Mouse (Mus musculus): ENCODE measurements around the gene Spink4.
A peak's percentile ranks its signal among the peaks of the same experiment; 100 is the strongest.

Spink4 gene

GRCm38 (mm10) chr4:40953521-40953920 lies 33.7 kb downstream of the Spink4 start:
- no peak for DNase-seq (ENCODE audit: extremely low spot score, low read depth, low spot score)

DNA sequence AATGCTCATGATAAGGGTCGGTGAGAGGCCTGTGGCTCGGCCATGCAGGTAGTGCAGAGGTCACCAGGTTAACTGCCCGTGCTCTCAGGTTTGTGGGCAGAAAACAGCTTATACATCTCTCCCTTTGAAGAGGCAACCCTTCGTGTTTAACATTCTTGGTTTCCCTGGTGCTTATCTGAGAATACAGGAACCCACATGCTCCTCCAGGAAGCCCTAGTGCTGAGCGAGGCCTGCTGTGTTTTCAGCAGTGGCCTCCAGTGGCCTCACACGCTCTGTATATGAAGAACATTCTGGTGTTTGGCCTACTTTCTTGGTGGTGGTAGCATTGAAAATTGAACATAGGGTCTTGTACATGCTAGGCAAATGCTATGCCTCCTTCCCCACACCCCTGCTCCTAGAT lies 36.1 kb downstream of the Spink4 start:
- DNase-seq (ENCODE audit: extremely low spot score, low read depth, low spot score), result no peak

DNA sequence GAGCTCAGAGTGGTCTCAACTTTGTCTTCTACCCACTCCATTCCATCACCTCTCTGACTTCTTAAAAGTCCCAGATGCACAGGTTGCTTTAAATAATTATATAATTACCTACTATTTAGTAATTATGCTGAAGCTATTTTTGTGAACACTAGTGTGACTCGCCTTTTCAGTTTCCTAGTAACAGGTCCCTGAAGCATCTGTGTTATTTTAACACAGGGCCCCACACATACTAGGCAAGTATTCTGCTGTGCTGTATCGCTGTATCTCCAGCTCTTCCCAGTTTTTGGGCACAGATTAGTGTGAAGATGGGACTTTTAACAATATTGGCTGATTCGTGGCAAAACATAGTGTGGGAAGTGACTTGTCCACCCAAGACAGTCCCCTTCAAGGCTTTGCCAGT lies 43.7 kb downstream of the Spink4 start:
- no peak for DNase-seq (ENCODE audit: extremely low spot score, low read depth, low spot score)

GRCm38 (mm10) chr4:40969161-40969560 lies 49.3 kb downstream of the Spink4 start:
- DNase-seq (ENCODE audit: extremely low spot score, low read depth, low spot score), result no peak

- DNase-seq (ENCODE audit: extremely low spot score, low read depth, low spot score), result no peak
Observed at GRCm38 (mm10) chr4:40969781-40970591, 50.1 kb downstream of the Spink4 start.

GRCm38 (mm10) chr4:40970592-40970841 lies 50.7 kb downstream of the Spink4 start:
- DNase-seq (ENCODE audit: extremely low spot score, low read depth, low spot score), result no peak

GRCm38 (mm10) chr4:40970842-40971701 lies 51.2 kb downstream of the Spink4 start, which contains the start of gene Nfx1:
TSS of gene Nfx1 (plus strand) at chr4:40970906.
- DNase-seq (ENCODE audit: extremely low spot score, low read depth, low spot score), result peak; percentile 76

DNA sequence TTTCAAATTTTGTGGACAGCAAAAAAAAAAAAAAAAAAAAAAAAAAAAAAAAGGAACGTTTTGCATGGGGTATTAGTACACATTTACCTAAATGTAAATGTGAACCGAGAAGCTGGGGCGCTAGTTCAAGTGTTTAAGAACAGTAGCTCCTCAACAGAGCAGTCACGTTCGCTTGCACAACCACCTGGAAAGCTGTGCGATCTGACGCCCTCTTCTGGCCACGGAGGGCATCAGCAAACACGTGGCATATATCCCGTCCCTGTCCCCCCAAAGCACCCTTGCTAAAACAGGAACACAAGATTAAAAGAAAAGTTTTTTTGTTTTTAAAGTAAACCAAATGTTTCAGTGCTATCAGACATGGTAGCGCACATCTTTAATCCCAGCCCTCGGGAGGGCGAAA lies 51.9 kb downstream of the Spink4 start:
- no peak for DNase-seq (ENCODE audit: extremely low spot score, low read depth, low spot score)

GRCm38 (mm10) chr4:40974011-40974410 lies 54.2 kb downstream of the Spink4 start:
- DNase-seq (ENCODE audit: extremely low spot score, low read depth, low spot score), result no peak

GRCm38 (mm10) chr4:40975678-40976077 lies 55.8 kb downstream of the Spink4 start:
- DNase-seq (ENCODE audit: extremely low spot score, low read depth, low spot score), result no peak

DNA sequence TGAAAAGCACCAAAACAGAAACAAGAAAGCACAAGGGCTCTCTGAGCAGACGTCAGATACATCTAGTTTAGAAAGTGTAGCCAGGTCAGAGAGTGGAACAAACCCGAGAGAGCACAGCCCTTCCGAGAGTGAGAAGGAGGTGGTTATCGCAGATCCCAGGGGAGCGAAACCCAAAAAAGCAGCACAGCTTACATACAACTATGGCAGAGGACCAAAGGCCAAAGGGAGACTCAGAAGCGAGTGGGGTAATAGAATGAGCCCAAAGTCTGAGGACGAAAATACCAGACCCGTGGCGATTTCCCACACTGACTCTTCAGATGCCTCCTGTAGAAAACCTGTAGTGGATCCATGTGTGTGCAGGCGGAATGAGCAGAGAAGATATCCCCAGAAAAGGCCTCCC lies 56.8 kb downstream of the Spink4 start:
- no peak for DNase-seq (ENCODE audit: extremely low spot score, low read depth, low spot score)

DNA sequence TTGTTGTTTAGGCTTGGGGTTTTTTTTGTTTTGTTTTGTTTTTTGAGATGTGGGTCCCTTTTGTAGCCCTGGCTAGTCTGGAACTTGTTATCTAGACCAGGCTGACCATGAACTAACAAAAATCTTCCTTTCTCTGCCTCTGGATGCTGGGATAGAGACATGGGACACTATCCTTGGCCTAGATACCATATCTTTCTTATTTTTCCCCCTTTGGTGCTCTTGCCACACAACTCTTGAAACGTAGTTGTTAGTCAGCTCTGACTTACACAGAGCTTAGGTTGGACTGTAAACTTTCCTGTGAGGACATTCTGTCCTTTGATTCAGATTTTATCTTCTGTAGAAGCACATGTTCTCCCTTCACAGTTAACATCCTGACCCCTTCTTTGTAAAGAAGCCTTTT lies 59.6 kb downstream of the Spink4 start:
- no peak for DNase-seq (ENCODE audit: extremely low spot score, low read depth, low spot score)

Measured in hindlimb bud, embryonic 11.5 days (tissue).